Mouse (Mus musculus) lung, postnatal 0 days (tissue): Measurements from ENCODE around the gene Xbp1.

Source experiments
- CTCF ChIP-seq: IDR thresholded peaks from 2 replicates; pipeline ENCODE4 v1.5.1; 2016; ENCODE audit warnings: antibody characterized with exemption, mild to moderate bottlenecking
- EP300 ChIP-seq: IDR thresholded peaks from 2 replicates; pipeline ENCODE4 v1.6.1; 2016; ENCODE audit warnings: antibody characterized with exemption, mild to moderate bottlenecking, control low read depth

- TF ChIP-seq CTCF: no peak
- TF ChIP-seq EP300: no peak
These were observed 4.8 kb upstream of the Xbp1 start for GRCm38 (mm10) chr11:5515655-5516054.
